Mouse (Mus musculus): ENCODE measurements around the gene Gm20388. TPM values are rescaled to one million over a fixed set of nuclear protein-coding genes. Genes with fewer than 3 reads are reported as not detected.

Gm20388 gene
- polyA plus RNA-seq, 1 experiment from 2014 or later = not detected

DNA sequence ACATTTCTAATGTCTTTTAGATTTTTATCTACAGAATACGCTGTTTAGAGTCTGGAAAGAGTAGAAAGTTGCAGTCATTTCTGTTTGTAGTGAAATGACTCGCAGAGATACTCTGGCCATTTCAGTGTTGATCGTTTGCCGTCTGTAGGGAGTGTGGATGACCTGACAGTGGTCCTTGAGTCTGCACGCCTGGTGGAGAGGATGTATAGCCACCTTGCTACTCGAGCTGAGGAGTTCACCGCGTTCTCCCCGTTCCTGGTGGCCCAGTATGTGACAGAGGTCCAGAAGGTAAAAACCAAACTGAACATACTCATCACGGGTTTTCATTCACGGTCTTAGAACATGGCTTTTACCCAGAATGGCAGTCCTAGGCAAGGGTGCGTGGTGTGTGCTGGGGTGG, 4134.3 kb downstream of the Gm20388 start:
- Histone ChIP-seq H3K36me3 (ENCODE audit: control insufficient read depth, insufficient read depth, low read length) (peaks cover 28% of the 10 kb centered on the region), H3K4me3 (ENCODE audit: low read length) (no peak overlapping the region), H3K9me3 (ENCODE audit: control insufficient read depth, low read length) (no peaks in the 10 kb centered on the region), H3K27me3 (ENCODE audit: control insufficient read depth, insufficient read depth, low read depth, low read length) (no peaks in the 10 kb centered on the region), H3K9ac (ENCODE audit: low read length) (no peak overlapping the region), H3K4me2 (ENCODE audit: low read depth, low read length) (no peak overlapping the region), H3K4me1 (replicated peaks; ENCODE audit: control insufficient read depth, insufficient read depth, low read length) (no peaks in the 10 kb centered on the region), H3K27ac (ENCODE audit: low read length) (no peak overlapping the region)
- ATAC-seq (ENCODE audit: low read depth) = no peak
- WGBS = 89% methylated on average over 12 of the region's 12 CpGs

DNA sequence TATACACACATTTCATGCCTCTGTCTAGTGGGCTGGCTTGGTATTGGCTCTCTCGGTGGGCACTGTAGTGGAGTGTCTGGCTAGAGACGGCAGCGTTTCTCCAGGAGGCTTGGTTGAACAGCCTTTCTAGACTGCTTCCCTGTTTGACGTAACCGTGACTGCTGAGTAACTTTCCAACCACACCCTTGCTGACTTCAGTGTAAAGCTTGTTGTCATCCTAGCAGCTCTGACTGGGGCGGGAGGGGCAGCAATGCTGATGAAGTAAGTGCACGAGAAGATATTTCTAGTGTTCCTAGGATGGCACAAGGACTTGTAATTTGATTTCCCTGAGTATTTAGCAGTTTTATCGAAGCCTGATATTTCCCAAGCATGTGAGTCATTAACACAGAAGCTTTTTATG, 4135.2 kb downstream of the Gm20388 start:
- no peak for ATAC-seq (ENCODE audit: low read depth)
- Histone ChIP-seq H3K36me3 (ENCODE audit: control insufficient read depth, insufficient read depth, low read length) (peaks cover 24% of the 10 kb centered on the region), H3K27me3 (ENCODE audit: control insufficient read depth, insufficient read depth, low read depth, low read length) (no peaks in the 10 kb centered on the region), H3K4me3 (ENCODE audit: low read length) (no peak overlapping the region), H3K9ac (ENCODE audit: low read length) (no peak overlapping the region), H3K27ac (ENCODE audit: low read length) (no peak overlapping the region), H3K4me1 (replicated peaks; ENCODE audit: control insufficient read depth, insufficient read depth, low read length) (no peaks in the 10 kb centered on the region), H3K9me3 (ENCODE audit: control insufficient read depth, low read length) (no peaks in the 10 kb centered on the region), H3K4me2 (ENCODE audit: low read depth, low read length) (no peak overlapping the region)
- 83% methylated on average over 8 of the region's 8 CpGs for WGBS

GRCm38 (mm10) chr8:124052110-124052509, 4141.5 kb downstream of the Gm20388 start:
- Histone ChIP-seq H3K36me3 (ENCODE audit: control insufficient read depth, insufficient read depth, low read length) (peaks cover 5% of the 10 kb centered on the region), H3K9ac (ENCODE audit: low read length) (no peak overlapping the region), H3K27ac (ENCODE audit: low read length) (no peak overlapping the region), H3K9me3 (ENCODE audit: control insufficient read depth, low read length) (no peaks in the 10 kb centered on the region), H3K4me1 (replicated peaks; ENCODE audit: control insufficient read depth, insufficient read depth, low read length) (no peaks in the 10 kb centered on the region), H3K4me2 (ENCODE audit: low read depth, low read length) (no peak overlapping the region), H3K27me3 (ENCODE audit: control insufficient read depth, insufficient read depth, low read depth, low read length) (no peaks in the 10 kb centered on the region), H3K4me3 (ENCODE audit: low read length) (no peak overlapping the region)
- ATAC-seq (ENCODE audit: low read depth) = peak; percentile 45; the same call in 1 of the 2 replicates
- WGBS = 18% methylated on average over 3 of the region's 3 CpGs

GRCm38 (mm10) chr8:124052568-124052967, 4141.9 kb downstream of the Gm20388 start:
- 27% methylated on average over 4 of the region's 4 CpGs for WGBS
- Histone ChIP-seq H3K4me3 (ENCODE audit: low read length) (no peak overlapping the region), H3K9me3 (ENCODE audit: control insufficient read depth, low read length) (no peaks in the 10 kb centered on the region), H3K9ac (ENCODE audit: low read length) (no peak overlapping the region), H3K36me3 (ENCODE audit: control insufficient read depth, insufficient read depth, low read length) (peaks cover under 1% of the 10 kb centered on the region; the same call in 1 of the 2 replicates), H3K27me3 (ENCODE audit: control insufficient read depth, insufficient read depth, low read depth, low read length) (no peaks in the 10 kb centered on the region), H3K4me1 (replicated peaks; ENCODE audit: control insufficient read depth, insufficient read depth, low read length) (no peaks in the 10 kb centered on the region), H3K4me2 (ENCODE audit: low read depth, low read length) (no peak overlapping the region), H3K27ac (ENCODE audit: low read length) (no peak overlapping the region)
- ATAC-seq (ENCODE audit: low read depth) = no peak

- no peak for ATAC-seq (ENCODE audit: low read depth)
- Histone ChIP-seq H3K4me3 (ENCODE audit: low read length) (no peak overlapping the region), H3K27ac (ENCODE audit: low read length) (no peak overlapping the region), H3K4me1 (replicated peaks; ENCODE audit: control insufficient read depth, insufficient read depth, low read length) (no peaks in the 10 kb centered on the region), H3K4me2 (ENCODE audit: low read depth, low read length) (no peak overlapping the region), H3K36me3 (ENCODE audit: control insufficient read depth, insufficient read depth, low read length) (no peaks in the 10 kb centered on the region), H3K9me3 (ENCODE audit: control insufficient read depth, low read length) (no peaks in the 10 kb centered on the region), H3K27me3 (ENCODE audit: control insufficient read depth, insufficient read depth, low read depth, low read length) (no peaks in the 10 kb centered on the region), H3K9ac (ENCODE audit: low read length) (no peak overlapping the region)
- 66% methylated on average over 11 of the region's 11 CpGs for WGBS
Measured at GRCm38 (mm10) chr8:124056832-124057655, 4146.4 kb downstream of the Gm20388 start.

GRCm38 (mm10) chr8:124066325-124067058, 4155.9 kb downstream of the Gm20388 start:
- Histone ChIP-seq H3K4me2 (ENCODE audit: low read depth, low read length) (no peak overlapping the region), H3K27ac (ENCODE audit: low read length) (0 out of 2 replicates have a peak overlapping the region, but pooled peaks have one; percentile 24), H3K4me3 (ENCODE audit: low read length) (no peak overlapping the region), H3K36me3 (ENCODE audit: control insufficient read depth, insufficient read depth, low read length) (no peaks in the 10 kb centered on the region), H3K4me1 (replicated peaks; ENCODE audit: control insufficient read depth, insufficient read depth, low read length) (peaks cover 2% of the 10 kb centered on the region; the same call in 1 of the 2 replicates), H3K9me3 (ENCODE audit: control insufficient read depth, low read length) (no peaks in the 10 kb centered on the region), H3K27me3 (ENCODE audit: control insufficient read depth, insufficient read depth, low read depth, low read length) (no peaks in the 10 kb centered on the region), H3K9ac (ENCODE audit: low read length) (no peak overlapping the region)
- peak; percentile 83 for ATAC-seq (ENCODE audit: low read depth)
- 37% methylated on average over 4 of the region's 4 CpGs for WGBS

- Histone ChIP-seq H3K27ac (ENCODE audit: low read length) (no peak overlapping the region), H3K27me3 (ENCODE audit: control insufficient read depth, insufficient read depth, low read depth, low read length) (no peaks in the 10 kb centered on the region), H3K4me1 (replicated peaks; ENCODE audit: control insufficient read depth, insufficient read depth, low read length) (peaks cover 2% of the 10 kb centered on the region; the same call in 1 of the 2 replicates), H3K36me3 (ENCODE audit: control insufficient read depth, insufficient read depth, low read length) (no peaks in the 10 kb centered on the region), H3K9me3 (ENCODE audit: control insufficient read depth, low read length) (no peaks in the 10 kb centered on the region), H3K4me3 (ENCODE audit: low read length) (no peak overlapping the region), H3K9ac (ENCODE audit: low read length) (no peak overlapping the region), H3K4me2 (ENCODE audit: low read depth, low read length) (no peak overlapping the region)
- WGBS = 66% methylated on average over 4 of the region's 4 CpGs
- no peak for ATAC-seq (ENCODE audit: low read depth)
Measured at GRCm38 (mm10) chr8:124067059-124067750, 4156.6 kb downstream of the Gm20388 start.

- 48% methylated on average over 18 of the region's 18 CpGs for WGBS
- peak overlapping the region; percentile 42; the same call in 1 of the 2 replicates for H3K27ac ChIP-seq (ENCODE audit: low read length)
- H3K9me3 ChIP-seq (ENCODE audit: control insufficient read depth, low read length) = no peaks in the 10 kb centered on the region
- no peak overlapping the region for H3K4me2 ChIP-seq (ENCODE audit: low read depth, low read length)
- H3K27me3 ChIP-seq (ENCODE audit: control insufficient read depth, insufficient read depth, low read depth, low read length) = no peaks in the 10 kb centered on the region
- peaks cover 2% of the 10 kb centered on the region; the same call in 1 of the 2 replicates for H3K4me1 ChIP-seq (replicated peaks; ENCODE audit: control insufficient read depth, insufficient read depth, low read length)
- H3K36me3 ChIP-seq (ENCODE audit: control insufficient read depth, insufficient read depth, low read length) = no peaks in the 10 kb centered on the region
- no peak overlapping the region for H3K9ac ChIP-seq (ENCODE audit: low read length)
- no peak overlapping the region for H3K4me3 ChIP-seq (ENCODE audit: low read length)
- peak; percentile 64; the same call in 1 of the 2 replicates for ATAC-seq (ENCODE audit: low read depth)
Measured at GRCm38 (mm10) chr8:124070363-124071324, 4160.0 kb downstream of the Gm20388 start.
